Mouse (Mus musculus) limb, embryonic 11.5 days (tissue): ENCODE measurements around the gene Upp2. TPM values are rescaled to one million over a fixed set of nuclear protein-coding genes. Genes with fewer than 3 reads are reported as not detected.

ENCODE experiments used
- ATAC-seq: fragments of 200-750 bp; cut with Nextera tagmentation; 2 replicates; pipeline ENCODE4 v1.8.0; 2017; ENCODE audit warnings: low read depth; ENCODE audit not compliant: insufficient number of reproducible peaks, low FRiP score, low TSS enrichment
- DNase-seq: peaks from one replicate; pipeline ENCODE4 v3.0.0-alpha.2; 2015; ENCODE audit warnings: low spot score
- H3K27ac ChIP-seq: fragments of 300-500 bp; sonication (generic); replicated peaks from 2 replicates; pipeline ENCODE4 v1.5.1; 2014; ENCODE audit warnings: low read depth, mild to moderate bottlenecking, low read length
- H3K27me3 ChIP-seq: fragments of 300-500 bp; sonication (generic); 2 replicates; pipeline ENCODE4 v1.6.1; 2014; ENCODE audit warnings: mild to moderate bottlenecking, low read length, mixed read lengths; ENCODE audit not compliant: control insufficient read depth, insufficient read depth
- H3K36me3 ChIP-seq: fragments of 300-500 bp; sonication (generic); 2 replicates; pipeline ENCODE4 v1.6.1; 2014; ENCODE audit warnings: mild to moderate bottlenecking, low read length, moderate library complexity, mixed read lengths; ENCODE audit not compliant: control insufficient read depth, insufficient read depth
- H3K4me1 ChIP-seq: fragments of 300-500 bp; sonication (generic); 2 replicates; pipeline ENCODE4 v1.6.1; 2014; ENCODE audit warnings: low read length, mixed read lengths; ENCODE audit not compliant: control insufficient read depth, insufficient read depth
- H3K4me2 ChIP-seq: fragments of 300-500 bp; sonication (generic); 2 replicates; pipeline ENCODE4 v1.6.1; 2014; ENCODE audit warnings: low read depth, mild to moderate bottlenecking, moderate library complexity; ENCODE audit not compliant: severe bottlenecking
- H3K4me3 ChIP-seq: fragments of 300-500 bp; sonication (generic); 2 replicates; pipeline ENCODE4 v1.5.1; 2014; ENCODE audit warnings: low read depth, low read length
- H3K9ac ChIP-seq: fragments of 300-500 bp; sonication (generic); 2 replicates; pipeline ENCODE4 v1.6.1; 2014; ENCODE audit warnings: mild to moderate bottlenecking, low read length
- H3K9me3 ChIP-seq: fragments of 300-500 bp; sonication (generic); 2 replicates; pipeline ENCODE4 v1.6.1; 2016; ENCODE audit warnings: low read length; ENCODE audit not compliant: control insufficient read depth
- WGBS: fragments of 180-500 bp; shearing (Covaris S2); extraction: QIAGEN DNeasy Blood & Tissue Kit; methylation state at CpG from one replicate; pipeline ENCODE4 v1.1.7; 2014; 5-methylcytosine and 5-hydroxymethylcytosine counted together
- polyA plus RNA-seq: library from polyadenylated mRNA; unstranded; fragments of >200 nt; fragmentation: Nextera tagmentation; extraction: Ambion mirVana; gene quantifications from 2 replicates; pipeline ENCODE4 v1.2.1, GENCODE M21; 2014

Gene Upp2
- polyA plus RNA-seq, 1 experiment from 2014 or later, result 9.3 TPM

DNA sequence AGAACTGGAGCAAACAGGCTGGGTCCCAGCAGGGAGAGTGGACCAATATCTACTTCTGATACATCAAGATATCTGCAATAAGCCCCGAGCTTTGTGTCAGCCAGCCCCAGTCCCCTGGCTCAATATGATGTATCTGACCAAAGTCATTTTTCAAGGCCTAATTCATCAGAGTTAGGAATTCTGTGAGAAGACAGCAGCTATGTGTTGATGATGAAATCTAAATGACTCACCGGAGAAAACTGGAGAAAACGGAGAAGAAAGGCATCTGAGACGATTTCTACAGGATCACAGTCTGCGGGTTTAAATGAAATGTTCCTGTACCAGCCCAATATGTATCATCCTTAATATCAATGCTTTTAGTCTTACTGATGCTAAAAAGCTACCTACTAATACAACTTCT is 228.3 kb downstream of the Upp2 start:
- Histone ChIP-seq H3K4me1 (no peaks in the 10 kb centered on the region), H3K27ac (no peak overlapping the region), H3K36me3 (no peaks in the 10 kb centered on the region), H3K27me3 (no peaks in the 10 kb centered on the region), H3K9ac (no peak overlapping the region), H3K9me3 (no peaks in the 10 kb centered on the region), H3K4me2 (no peak overlapping the region), H3K4me3 (no peak overlapping the region)
- DNase-seq, result no peak
- 88% methylated on average over 5 of the region's 5 CpGs for WGBS
- ATAC-seq, result no peak

DNA sequence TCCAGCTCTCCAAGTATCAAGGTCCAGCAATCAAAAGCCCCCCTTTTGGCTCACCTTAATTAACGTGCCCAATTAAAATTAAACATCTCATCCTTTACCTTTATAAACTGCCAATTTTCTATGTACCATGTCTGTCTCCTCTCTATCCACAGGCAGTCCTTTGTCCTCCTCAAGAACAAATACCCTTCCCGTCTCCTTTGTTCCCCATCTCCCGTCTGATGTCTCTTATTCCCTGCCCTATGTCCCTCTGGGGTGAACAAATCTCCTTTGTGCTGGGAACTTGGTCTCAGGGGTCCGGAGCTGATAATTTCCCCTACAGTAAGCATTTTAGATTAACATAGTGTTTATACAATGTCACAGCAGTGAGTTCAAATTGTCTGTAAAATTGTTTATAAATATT is 230.4 kb downstream of the Upp2 start:
- H3K4me1 ChIP-seq, result no peaks in the 10 kb centered on the region
- no peak for ATAC-seq
- 88% methylated on average over 4 of the region's 4 CpGs for WGBS

DNA sequence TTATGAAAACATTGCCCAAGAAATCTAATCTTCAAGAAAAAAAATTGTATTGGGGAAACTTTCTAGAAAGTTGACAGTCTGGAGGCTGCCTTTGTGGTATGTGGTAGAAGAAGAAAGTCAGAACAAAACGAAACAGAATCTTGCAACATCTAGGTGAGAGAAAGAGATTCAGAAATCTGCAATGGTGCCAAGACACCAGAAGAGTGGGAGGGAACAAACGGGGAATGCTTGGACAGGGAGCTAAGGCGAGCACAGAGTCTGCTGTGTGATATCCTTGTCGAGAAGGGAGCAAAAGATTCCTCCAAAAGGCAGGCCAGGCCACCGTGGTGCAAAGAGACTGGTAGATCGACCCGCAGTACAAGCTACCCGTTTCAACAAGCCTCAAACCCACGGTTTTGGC is 232.0 kb downstream of the Upp2 start:
- DNase-seq, result peak; percentile 13

More for the DNA sequence above, 230.4 kb downstream of the Upp2 start:
- Histone ChIP-seq H3K36me3 (no peaks in the 10 kb centered on the region), H3K4me3 (no peak overlapping the region), H3K9me3 (no peaks in the 10 kb centered on the region), H3K27ac (no peak overlapping the region), H3K4me2 (no peak overlapping the region), H3K9ac (no peak overlapping the region), H3K27me3 (no peaks in the 10 kb centered on the region)
- DNase-seq, result no peak

DNA sequence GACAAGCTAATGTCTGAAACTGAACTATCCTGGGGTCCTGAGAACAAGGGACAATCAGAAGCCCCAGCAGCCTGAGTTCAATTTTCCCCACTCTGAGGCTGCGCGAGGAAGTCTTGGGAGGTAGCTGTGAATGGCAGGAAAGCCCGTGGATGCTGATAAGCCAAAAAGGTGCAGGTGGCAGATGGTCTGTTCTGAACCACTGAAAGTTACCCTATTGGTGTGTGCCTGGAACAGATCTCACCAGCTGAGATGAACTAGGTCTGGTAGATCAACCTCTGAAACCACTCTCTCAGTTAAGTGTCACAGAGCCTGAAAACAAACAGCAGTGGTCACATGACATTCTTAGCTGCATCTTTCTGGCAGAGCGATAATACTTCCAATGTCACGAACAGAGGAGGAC is 232.5 kb downstream of the Upp2 start:
- WGBS, result 88% methylated on average over 5 of the region's 5 CpGs
- Histone ChIP-seq H3K9me3 (no peaks in the 10 kb centered on the region), H3K4me1 (no peaks in the 10 kb centered on the region), H3K4me2 (no peak overlapping the region), H3K36me3 (no peaks in the 10 kb centered on the region), H3K4me3 (no peak overlapping the region), H3K27me3 (no peaks in the 10 kb centered on the region), H3K9ac (no peak overlapping the region), H3K27ac (no peak overlapping the region)
- ATAC-seq, result no peak
- peak; percentile 7 for DNase-seq

More for the DNA sequence above, 232.0 kb downstream of the Upp2 start:
- no peak for ATAC-seq
- Histone ChIP-seq H3K4me1 (no peaks in the 10 kb centered on the region), H3K36me3 (no peaks in the 10 kb centered on the region), H3K4me3 (no peak overlapping the region), H3K27me3 (no peaks in the 10 kb centered on the region), H3K4me2 (no peak overlapping the region), H3K9ac (no peak overlapping the region), H3K27ac (no peak overlapping the region), H3K9me3 (no peaks in the 10 kb centered on the region)
- 91% methylated on average over 9 of the region's 9 CpGs for WGBS

DNA sequence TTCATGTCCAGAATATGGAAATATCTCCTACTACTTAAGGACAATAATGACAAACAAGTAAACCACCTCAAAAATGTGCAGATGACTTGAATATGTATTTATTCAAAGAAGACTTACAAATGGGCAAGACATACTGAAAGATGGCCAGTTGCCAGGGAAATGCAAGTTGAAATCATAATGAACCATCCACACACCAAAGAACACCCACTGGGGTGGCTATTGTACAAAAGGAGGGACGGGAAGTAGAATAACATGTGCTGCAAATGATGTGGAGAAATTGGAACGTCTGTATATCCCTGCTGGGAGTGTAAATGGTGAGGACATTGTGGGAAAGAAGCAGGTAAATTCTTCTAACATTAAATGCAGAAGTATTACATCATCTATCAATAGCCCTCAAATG is 245.8 kb downstream of the Upp2 start:
- WGBS, result 63% methylated on average over 2 of the region's 2 CpGs
- no peak for ATAC-seq

DNA sequence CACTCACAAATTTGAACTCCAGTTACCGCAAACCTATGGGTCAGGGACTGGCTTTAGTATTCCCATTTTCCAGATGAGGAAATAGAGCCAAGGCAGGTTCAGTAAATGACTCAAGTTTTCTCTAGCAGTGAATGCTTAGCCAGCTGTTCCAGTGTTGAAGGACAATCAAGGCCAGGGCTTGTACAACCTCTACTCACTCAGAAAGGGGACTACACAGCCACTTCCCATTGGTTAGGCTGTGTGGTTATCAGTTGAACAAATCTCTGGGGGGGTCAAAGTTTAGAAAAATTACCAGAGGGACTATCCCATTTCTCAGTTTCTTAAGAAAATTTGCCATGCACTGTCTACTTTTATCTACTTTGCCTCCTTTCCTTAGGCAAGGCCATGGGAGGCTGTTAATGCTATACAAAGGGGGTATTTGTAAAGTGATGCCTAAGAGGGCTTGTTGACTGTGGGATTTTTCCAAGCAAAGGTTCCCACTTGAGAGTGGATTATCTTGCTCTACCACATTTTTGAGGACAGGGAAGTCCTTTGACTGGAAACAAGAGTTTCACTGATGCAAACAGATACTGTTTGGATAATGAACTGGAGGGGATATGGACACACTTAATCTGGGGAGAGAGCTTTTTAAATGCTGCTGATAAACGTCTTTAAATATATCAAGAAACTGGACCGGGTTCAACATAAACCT is 262.0 kb downstream of the Upp2 start:
- H3K9ac ChIP-seq, result no peak overlapping the region
- H3K4me3 ChIP-seq, result no peak overlapping the region
- no peaks in the 10 kb centered on the region for H3K27me3 ChIP-seq
- WGBS, result 74% methylated on average over 3 of the region's 3 CpGs
- no peak for ATAC-seq
- no peaks in the 10 kb centered on the region for H3K36me3 ChIP-seq
- H3K4me1 ChIP-seq, result no peaks in the 10 kb centered on the region
- H3K4me2 ChIP-seq, result no peak overlapping the region
- no peak overlapping the region for H3K27ac ChIP-seq
- H3K9me3 ChIP-seq, result no peaks in the 10 kb centered on the region
- no peak for DNase-seq

More for the DNA sequence above, 245.8 kb downstream of the Upp2 start:
- Histone ChIP-seq H3K4me1 (no peaks in the 10 kb centered on the region), H3K27me3 (no peaks in the 10 kb centered on the region), H3K36me3 (no peaks in the 10 kb centered on the region), H3K9ac (no peak overlapping the region), H3K9me3 (no peaks in the 10 kb centered on the region), H3K4me3 (no peak overlapping the region), H3K4me2 (no peak overlapping the region), H3K27ac (no peak overlapping the region)
- DNase-seq, result no peak

DNA sequence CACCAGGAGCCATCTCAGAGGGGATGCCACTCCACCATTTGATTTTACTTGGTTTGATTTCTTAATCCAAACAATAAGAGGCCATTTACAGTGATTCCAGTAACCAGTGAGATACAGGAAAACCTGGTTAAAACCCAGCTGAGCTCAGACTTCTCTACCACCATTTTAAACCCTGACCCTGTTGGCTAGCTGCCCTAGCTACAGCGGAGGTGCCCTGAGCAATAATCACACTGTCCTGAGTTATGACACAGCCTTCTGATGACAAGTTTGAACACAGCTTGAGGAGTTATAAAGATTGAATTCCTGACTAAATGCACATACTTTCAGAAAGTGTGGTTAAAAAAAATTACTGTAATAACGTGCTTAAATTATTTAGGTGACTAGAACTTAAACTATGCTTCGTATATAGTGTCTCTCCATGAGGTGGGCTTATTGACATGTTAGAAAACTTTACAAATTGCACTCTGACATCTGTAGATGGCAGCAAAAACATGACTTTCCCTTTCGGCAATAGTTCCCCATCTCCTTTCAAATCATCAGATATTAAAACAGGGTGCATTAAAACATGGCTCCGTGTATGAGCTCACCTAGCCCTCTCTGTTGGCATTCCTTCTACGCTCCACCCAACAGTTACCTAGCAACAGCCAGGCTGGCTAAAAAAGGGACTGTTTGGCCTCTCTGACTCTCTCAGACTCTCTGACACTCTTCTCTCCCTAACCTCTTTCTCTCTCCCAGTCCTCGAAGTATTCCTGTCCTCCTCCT is 263.1 kb downstream of the Upp2 start:
- Histone ChIP-seq H3K4me2 (no peak overlapping the region), H3K9me3 (no peaks in the 10 kb centered on the region), H3K9ac (no peak overlapping the region), H3K4me3 (no peak overlapping the region), H3K36me3 (no peaks in the 10 kb centered on the region), H3K27ac (no peak overlapping the region), H3K4me1 (no peaks in the 10 kb centered on the region), H3K27me3 (no peaks in the 10 kb centered on the region)
- ATAC-seq, result no peak
- WGBS, result 83% methylated on average over 7 of the region's 7 CpGs
- DNase-seq, result no peak

DNA sequence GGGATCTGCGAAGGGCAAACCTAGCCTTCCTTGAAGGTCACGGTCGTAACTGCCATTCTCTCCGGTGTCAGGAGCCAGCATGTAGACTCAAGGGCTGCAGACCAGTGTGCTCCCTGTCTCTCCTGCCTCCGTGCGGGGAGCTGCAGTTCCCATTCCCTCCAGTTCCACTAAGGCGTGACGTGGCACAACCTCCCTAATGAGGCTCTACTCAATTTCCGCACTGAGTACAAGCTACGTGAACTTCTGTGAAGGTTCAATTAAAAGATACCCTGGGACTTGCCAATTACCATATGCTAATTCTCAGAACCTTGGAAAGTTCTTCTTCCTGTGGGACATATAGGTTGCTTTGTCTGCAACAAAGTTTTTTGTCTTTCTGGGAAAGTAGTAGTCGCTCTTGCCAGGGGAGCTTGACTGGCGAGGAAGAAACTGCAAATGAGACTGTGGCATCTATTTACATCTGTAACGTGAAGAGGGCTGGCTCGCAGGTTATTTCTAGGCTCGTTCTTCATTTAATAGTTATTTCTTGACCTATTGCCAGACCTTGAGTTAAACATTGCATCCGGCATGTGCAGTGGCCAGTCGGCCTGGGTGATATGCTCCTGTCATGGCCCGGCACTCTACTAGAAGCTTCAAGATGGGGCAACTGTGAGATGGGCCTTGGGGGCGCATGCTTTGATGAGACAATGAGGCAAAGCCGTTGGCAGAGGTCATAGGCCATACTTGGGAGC is 265.3 kb downstream of the Upp2 start:
- Histone ChIP-seq H3K9me3 (no peaks in the 10 kb centered on the region), H3K4me3 (no peak overlapping the region), H3K36me3 (no peaks in the 10 kb centered on the region), H3K4me2 (no peak overlapping the region), H3K9ac (no peak overlapping the region), H3K27me3 (no peaks in the 10 kb centered on the region), H3K27ac (no peak overlapping the region), H3K4me1 (no peaks in the 10 kb centered on the region)
- DNase-seq (no peak), ATAC-seq (no peak)
- WGBS, result 87% methylated on average over 20 of the region's 20 CpGs
